Mouse (Mus musculus): Measurements from ENCODE around the gene Frrs1l.

Frrs1l gene

DNA sequence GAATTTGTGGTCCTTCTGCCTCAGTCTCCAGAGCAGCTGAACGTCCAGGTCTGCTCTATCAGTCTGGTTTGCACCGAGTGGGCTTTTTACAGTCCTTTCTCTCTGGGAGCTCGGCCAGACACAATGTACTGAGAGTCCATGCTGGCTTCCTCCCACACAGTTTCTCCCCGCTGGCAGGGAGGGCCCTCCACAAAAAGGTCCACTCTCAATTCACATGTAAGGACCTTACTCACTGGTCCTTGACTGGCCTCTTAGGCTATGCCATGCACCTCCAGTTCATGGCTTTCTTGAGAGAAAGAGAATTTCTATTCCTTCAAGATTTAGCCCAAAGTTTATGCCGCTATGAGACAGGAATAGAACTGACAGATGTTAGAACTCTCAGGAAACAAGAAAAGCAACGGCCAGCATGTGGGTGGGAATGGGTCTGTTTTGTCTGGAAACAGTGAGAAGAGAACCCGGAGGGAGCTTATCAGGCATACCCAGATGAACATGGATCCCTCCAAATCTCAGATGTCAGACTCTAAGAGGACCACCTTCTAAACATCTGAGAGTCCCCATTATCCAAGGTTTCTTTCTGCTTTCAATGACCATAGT lies 24.5 kb downstream of the Frrs1l start:
- no peak for DNase-seq

DNA sequence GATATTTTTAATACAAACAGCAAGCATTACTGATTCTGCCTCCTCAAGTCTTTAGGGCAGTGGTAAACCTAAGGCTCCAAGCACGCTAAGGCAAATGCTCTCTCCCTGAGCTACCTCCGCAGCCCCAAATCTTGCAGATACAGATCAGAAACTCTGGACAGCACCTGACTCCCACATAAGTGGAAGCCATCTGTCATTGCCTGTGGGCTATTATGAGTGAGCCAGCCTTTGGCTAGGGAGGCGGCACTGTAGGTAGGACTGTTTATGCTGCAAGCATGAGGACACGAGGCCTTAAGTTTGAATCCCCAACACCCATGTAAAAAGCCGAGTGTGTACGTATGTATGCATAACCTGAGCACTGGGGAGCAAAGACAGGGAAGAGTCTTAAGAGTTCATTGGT lies 26.5 kb downstream of the Frrs1l start:
- DNase-seq, result no peak

DNA sequence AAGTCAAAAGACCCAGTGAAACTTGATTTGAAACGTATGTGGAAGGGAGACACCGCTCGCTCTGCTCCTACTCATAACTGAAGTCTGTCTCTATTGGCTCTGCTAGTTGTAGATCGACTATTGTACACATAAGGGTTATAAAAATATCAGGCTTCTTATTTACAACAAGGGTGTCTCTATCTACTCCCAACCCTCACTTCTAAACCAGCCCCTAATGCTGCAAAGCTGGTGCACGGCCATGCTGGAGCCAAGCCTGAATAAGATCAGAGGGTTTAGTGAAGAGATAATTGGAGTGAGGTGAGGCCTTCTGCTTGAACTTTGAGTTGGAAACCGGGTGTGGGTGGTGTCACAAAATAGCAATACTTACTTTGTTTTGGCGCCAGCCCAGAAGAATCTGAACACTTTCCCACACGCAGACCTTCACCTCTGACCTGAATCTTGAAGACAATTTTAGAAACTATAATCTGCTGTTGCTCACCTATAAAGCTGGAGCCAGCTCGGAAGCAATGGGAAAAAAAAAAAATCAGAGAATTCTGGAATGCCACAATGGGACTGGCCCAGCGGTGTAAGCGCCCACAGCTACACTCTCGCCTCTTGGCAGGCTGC lies 28.8 kb downstream of the Frrs1l start:
- DNase-seq, result no peak

DNA sequence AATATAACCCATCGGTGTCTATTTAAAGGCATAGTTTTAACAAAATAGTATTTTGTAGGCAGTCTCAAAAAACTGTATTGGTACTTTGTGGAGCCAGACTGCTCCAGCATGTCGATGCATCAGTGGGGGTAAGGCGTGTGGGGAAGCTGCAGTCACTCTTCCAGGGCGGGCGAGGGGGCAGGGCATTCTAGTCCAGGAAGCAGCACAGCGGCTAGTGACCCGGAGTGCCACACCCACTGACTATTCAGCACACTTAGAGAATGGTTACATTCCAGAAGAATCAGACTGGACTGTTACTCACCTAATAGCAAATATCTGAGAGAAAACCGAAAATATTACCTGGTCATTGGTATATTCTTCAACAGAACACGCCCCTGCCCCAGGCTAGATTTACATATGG lies 32.7 kb downstream of the Frrs1l start:
- DNase-seq, result no peak

DNA sequence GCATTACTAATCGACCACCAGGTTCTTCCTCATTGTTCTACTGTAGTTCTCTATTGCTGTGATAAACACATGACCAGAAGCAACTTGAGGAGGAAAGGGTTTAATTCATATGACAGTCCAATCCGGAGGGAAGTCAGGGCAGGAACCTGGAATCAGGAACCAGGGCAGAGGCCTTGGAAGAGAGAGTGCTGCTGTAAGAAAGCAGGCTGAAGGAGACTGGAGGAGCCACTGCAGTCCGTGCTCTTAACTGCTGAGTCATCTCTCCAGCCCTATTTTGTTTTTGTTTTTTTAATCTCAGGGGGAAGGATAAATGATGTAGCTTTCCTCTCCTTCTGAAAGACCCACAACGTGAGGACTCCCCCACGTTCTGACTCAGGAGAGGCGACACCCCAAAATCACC lies 37.0 kb downstream of the Frrs1l start:
- DNase-seq, result no peak

DNA sequence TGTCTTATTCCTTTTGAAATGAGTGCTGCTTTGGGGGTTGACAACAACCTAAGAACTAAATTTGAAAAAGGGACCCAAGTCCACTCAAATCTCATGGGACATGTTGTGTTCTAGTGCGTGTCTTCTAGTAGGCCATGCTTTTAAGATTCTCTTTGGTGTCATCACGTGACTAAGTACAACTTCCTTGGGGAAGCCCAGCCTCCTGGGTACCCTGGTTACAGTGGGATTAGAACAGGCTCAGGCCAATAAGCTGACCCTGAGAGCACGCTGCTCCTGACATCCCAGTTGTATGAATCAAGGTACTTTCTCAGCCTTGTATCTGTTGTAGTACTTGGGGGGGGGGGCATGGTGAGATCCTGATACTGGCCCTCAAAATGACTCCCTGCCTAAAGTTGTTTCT lies 38.5 kb downstream of the Frrs1l start:
- DNase-seq, result no peak

DNA sequence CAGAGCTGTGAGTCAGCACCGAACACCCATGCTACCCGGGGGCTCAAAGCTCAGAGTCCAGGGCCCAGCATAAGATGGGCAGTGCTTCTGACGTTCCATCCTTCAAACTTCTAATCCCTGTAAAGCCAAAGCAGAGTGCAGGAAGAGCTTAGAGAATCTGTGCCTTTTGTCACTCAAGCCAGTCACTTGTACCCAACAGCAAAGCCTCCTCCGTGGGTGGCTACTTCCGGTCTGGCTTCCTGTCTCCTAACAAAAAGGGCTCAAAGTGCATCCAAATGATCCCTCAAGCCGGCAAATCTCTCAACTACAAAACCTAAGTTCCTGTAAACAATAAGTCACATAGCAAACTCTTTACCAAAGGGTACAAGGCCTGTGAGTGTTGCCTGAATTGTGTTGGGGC lies 40.7 kb downstream of the Frrs1l start:
- peak; percentile 16 for DNase-seq

DNA sequence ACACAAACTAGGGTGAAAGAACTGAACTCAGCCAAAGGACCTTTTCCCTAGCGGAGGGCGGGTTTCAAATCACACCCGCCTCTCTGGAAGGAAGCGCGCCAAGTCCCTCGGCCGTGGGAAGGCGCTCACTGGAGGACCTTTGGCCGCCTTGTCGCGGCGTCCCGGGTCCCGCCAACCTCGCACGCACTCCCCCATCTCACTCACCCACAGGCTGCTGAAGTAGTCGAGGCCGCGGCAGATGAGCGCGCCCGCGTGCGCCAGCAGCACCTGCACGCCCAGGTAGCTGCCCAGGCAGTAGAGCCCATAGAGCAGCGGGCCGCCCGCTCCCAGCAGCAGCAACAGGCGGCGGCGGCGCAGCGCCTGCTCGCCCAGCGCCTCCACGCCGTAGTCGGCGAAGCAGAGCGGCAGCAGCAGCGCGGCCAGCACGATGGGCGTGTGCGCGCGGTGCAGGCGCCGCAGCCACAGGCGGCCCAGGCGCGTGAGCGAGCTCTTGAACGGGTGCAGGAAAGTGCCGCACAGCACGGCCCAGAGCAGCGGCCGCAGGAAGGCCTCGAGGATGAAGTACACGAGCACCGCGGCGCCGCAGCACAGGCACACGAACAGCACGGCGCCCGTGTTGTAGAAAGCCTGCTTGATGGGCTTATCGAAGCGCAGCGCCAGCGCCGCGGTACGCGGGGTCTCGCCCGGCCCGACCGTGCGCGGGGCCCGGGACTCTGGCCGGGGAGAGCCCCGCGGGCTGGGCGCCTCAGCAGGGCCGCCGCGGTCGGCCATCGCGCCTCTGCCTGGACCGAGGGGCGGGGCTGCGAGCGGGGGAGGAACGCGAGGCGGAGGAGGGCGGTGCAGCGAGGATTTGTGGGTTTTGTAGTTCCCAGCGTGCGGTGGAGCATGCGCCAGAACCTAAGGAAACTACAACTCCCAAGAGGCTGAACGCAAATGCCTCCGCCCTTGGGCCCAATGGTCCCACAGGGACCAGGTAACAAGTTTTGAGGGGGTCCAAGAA lies 43.2 kb downstream of the Frrs1l start, which contains the start of gene Tmem245:
Tmem245 (minus strand) TSS at position 797 of the 1,000 bp plus-strand sequence.
- peak; percentile 97 for DNase-seq

DNA sequence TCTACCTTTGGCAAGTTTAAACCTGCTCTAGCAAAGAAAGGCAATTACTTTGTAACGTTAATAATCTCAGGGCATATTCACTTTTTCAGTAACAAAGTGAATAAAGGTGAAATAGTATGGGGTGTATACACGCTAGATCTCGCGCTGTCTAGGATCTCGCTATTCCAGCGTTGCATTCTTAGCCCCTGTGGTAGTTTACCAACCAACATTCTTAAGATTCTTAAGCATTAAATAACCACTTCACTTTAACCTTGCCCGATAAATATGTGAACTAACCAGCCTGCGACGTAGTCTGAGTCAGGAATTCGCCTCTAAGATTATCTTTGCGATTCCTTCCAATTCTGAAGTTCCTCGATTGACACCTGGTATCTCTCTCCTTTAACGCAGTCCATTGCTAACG lies 44.0 kb downstream of the Frrs1l start:
- no peak for DNase-seq

DNA sequence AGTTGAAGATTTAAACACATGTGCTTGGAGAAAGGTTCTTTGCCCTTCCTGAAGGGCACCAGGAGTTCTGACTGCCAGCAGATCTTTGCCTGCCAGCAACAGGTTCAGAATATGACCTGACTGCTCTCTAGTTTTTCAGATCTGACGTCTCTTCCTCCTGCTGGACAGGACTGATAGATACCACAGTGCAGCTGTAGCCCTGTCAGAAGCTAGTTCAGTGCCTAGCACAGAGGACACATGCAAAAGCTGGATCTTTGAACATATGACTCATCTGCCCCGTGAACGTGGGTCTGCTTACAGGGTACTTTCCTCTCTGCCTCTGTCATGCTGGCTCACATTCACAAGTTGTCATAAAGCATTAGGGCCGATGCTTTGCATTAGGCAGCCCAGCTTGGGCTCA lies 45.9 kb downstream of the Frrs1l start:
- DNase-seq, result no peak

DNA sequence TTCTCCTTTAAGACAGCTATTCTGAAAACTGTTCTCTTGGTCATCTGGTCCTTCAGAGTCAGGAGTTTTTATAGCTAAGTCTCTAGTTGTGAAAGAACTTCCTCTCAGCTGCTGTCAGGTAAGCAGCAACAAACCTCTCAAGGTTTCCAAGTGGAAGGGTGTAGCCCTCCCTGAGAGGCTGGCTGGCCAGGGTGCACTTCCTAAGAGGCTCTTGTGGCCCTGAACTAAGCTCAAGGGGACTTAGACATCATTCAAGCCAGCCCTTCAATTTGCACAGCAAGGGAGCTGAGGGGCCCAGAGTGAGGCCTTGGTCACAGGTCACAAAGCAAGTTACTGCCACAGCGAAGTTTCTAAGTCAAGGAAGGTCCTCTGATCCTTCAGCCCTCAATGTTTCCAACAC lies 46.9 kb downstream of the Frrs1l start:
- peak; percentile 75 for DNase-seq

DNA sequence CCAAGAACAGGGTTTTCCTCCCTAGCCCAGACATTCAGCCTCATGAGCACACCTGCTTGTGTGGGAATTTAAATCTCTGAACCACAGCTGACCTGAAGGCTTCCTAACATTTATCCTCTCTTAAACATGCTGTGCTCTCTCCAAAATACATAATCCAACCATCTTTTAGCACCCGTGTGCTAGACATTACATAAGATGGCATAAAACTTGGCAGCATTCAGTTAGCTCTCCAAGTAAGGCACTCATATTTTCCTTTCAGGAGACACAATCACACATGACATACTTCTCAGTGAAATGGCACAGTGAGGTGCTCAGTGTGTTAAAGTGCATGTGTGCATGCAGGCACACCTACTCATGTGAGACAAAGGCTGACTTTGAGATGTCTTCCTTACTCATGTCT lies 47.6 kb downstream of the Frrs1l start:
- DNase-seq, result no peak

DNA sequence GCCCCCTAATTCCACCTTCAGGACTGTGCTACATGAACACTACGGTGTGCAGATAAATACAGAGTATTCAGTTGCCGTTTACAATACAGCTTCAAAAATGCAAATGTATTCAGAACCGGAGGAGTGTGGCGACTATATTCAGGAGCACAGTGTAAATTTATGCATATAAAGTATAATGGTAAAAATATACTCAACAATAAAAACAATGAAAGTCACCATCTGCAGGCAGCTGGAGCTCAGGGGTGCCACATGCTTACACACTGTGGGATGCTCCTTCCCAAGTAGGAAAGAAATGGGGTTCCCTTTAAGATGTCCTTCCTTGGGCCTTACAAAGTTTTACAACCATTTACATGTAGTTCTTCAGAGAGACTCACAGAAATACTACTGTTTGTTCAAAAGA lies 48.7 kb downstream of the Frrs1l start:
- DNase-seq, result no peak

DNA sequence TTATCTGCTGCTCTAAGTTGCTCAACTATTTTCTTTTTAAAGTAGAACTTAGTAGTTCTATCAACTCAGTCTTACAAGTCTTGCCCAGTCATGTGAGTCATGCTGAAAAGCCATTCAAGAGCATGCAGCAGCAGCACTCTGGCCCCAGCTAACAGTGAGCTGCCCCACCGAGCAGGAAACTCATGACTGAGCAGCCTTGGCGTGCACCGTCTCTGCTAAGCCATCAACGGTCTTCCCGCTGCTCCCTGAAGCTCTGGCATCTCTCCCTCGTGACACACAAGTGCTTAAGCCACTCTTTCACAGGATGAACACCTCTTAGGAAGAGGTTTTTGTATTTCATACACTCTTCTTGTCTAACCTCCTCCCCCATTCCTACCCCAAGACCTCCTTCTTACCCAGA lies 53.1 kb downstream of the Frrs1l start:
- peak; percentile 13 for DNase-seq

DNA sequence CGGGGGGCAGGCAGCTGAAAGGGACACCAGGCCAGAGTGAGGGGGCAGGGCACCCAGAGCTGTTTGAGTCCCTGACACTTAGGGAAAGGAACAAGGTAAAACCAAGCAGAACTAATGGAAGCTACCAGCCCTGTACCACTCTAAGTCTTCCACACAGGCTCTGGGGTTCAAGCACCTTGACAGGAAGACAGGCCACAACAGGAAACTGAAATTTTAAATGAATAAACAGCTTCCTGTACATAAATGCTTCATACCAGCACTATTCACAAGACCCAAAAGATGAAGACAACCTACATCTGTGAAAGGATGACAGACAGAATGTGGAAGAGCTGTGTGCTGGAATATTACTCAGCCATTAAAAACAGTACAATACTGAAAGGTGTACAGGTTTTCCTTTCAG lies 54.9 kb downstream of the Frrs1l start:
- no peak for DNase-seq

DNA sequence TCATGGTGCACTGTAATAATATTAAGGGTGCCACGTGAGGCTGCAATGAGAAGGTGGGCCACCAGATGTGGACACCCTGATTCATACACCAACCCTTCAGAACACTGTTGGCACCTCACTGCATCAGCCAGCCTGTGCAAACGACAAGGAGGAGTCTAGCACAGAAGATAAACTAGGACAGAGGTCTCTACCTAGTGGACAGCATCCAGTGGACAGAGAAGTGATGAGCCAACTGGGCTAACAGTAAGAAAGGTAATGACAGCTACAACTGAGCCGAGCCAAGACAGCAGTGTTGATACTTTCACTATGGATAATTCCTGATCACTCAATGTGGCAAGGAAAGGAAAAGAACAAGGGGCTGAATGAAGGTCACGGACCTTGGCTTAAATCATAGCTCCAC lies 57.0 kb downstream of the Frrs1l start:
- DNase-seq, result no peak

DNA sequence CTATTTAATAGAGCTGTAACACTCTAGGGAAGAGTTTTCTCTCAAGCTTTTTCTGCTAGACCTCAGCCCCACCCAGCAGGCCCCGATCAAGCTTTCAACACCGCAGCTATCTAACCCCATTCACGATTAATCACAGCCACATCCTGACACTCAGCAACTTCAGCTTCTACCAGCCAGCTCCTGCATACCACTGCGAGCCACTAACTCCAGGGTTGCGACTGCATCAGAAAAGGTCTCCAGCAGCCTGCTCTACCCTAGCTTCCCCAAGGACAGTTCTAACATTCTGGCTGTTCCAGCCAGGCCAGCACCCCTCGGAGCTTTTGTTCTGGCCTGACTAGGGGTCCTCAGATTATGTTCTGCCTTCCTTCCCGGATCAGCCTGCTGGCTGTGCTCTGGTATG lies 58.1 kb downstream of the Frrs1l start:
- DNase-seq, result no peak

DNA sequence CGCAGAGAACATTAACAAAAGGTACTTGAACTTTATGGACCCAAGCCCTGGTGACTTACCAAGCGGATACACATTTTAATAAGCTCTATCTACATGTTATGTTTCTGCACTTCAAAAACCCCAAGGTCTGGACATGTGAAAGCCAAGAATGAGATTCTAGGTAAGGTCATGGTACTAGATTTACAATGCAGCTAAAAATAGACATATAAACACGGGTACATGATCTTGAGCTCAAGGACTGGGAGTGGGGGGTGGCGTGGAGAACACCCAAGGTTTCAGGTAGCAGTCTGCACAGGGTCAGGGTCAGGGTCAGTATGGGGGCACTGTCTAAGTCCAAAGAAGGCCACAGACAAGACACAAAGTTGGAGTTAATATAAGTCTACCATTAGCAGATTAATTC lies 59.9 kb downstream of the Frrs1l start:
- DNase-seq, result no peak

DNA sequence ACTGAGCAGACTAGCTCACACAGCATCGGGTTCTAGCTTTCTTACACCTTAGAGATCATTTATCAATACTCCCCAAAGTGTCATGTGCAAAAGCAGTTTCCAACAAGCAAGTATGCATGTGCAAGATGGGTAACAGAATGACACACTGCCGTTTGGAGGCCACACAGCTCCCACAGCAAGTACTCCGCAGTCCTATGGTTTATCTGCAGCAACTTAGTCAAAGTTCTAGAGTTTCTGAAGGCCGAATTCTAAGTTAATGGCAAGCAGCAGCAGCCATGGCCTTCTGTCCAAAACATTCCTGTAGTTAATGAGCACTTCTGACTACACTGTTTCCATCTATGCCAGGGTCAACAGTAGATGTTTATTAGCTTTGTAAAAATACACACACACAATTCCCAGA lies 63.2 kb downstream of the Frrs1l start:
- no peak for DNase-seq

DNA sequence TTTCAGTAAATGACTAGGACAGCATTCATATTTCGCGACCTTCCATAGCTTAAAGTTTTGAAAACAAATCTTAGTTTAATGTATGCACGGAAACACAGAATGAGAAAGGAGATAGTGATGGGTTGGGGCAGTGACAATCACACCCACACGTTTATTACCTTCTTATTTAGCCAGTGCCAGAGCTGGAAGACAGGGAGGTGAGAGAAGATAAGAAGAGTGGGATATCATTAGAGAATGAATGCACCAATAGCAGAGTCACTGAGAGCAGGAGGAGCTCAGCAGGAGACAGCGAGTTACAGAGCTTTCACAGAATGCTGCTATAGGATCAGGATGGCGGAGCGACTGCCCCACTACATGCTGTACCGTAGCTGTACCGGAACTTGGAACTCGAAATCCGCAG lies 68.0 kb downstream of the Frrs1l start:
- no peak for DNase-seq

DNA sequence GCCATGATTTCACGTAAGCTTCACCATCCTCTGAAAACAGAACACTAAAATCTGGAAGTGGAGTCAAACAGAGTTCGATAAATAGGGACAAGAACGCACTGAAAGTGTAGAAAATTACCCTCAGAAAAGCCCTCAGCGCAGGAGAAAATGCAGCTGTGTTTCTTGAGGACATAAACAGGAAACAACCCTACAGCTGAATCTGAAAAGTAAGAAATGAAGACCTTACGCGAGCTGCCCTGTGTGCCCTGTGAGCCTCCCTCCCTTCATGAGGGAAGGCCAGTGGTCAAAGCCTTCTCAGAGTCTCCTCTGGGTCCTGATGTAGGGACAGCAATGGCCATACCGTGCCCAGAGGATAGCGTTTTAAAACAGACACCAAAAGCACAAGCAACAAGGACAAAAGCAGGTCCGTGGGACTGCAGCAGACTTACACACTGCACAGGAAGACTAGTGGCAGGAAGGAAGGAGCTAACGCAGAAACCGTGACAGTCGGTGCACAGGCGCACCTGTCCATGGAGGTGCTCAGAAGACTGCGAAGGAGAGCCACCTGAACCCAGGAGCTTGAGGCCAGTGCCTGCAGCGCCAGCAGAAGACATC lies 74.4 kb downstream of the Frrs1l start:
- DNase-seq, result no peak

DNA sequence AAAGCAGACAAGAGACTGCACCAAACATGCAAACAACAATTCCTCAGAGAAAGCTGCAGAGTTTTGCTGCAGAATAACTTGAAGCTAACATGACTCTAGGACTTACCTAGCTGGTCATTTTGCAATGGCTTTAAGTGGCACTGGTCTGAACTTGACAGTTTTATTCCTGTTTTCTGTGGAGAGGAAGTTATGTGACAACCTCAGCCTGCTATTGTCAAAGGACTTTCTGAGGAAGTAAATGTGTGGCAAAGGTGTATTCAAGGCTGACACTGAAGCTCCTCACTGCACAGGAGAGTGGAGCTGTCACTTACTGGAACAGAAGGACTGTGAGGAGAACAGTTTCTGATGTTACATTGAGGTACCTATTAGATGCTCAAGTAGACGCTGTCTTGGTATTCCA lies 75.4 kb downstream of the Frrs1l start:
- no peak for DNase-seq

DNA sequence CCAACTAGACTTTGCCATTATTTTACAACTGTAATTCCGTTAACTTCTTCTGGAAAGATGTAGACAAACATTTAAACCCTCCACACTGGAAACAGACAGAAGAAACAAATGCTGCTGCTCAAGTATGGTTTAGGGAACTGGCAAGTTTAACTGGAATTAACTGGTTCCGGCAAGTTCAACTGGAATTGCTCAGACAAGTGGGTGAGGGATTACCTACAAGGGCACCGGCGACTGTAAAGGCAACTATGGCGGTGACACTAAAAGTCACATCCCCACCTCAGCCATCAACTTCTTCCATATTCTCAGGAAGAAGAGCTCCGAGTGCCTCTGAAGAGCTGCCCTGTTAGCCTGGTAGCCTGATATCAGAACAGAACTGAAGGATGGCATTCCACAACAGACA lies 75.9 kb downstream of the Frrs1l start:
- DNase-seq, result no peak
